Mouse (Mus musculus): ENCODE data around the gene Btnl9.
"Not testable (repeated sequence)": the region's sequence is repeated elsewhere in the genome, so short reads cannot be mapped to it uniquely, and the experiment has no call there.

Gene Btnl9

GRCm38 (mm10) chr11:49176047-49176779 is 10.7 kb downstream of the Btnl9 start:
- DNase-seq (ENCODE audit: low spot score), result not testable (repeated sequence)

GRCm38 (mm10) chr11:49175345-49175744 is 11.6 kb downstream of the Btnl9 start:
- no peak for DNase-seq (ENCODE audit: low spot score)

DNA sequence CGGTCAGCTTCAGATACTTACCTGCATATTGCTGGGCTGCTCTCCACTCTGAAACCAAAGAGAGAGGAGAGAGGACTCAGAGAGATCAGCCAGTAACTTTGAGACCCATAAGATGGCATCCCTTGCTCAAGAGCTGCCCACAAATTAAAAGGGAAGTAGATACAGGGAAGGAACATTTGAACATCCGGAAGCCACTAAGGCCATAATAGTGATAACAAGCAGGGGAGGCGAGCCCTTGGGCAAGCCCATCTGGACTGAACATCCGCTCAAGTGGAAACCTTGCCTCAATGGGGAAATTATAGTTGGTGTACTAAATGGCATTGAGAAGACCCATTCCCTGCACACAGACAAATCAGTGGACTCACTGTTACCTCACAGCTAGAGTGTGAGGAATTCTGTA is 16.4 kb downstream of the Btnl9 start:
- DNase-seq (ENCODE audit: low spot score), result no peak

GRCm38 (mm10) chr11:49168839-49169611 is 17.9 kb downstream of the Btnl9 start:
- peak; percentile 43 for DNase-seq (ENCODE audit: low spot score)

- DNase-seq (ENCODE audit: low spot score), result no peak
Measured at GRCm38 (mm10) chr11:49156821-49157814, 29.8 kb downstream of the Btnl9 start.

DNA sequence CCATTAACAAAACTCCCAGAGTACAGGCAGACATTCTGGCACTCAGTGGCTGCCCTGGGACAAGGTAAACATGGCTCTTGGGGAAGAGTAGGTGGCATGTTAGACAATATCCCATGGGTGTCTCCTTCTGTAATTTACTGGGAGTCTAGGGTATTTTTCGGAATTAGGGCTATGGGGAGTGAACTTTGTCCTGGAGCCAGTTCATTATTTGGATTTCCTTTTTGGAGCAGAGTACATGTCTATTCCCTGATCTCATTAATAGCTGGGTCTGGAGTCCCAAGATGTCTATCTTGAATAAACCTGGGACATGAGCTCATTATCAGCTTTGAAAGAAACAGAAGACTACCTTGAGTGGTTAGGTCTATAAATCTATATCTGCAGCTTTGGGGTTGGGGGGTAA is 32.9 kb downstream of the Btnl9 start, which contains the start of gene Olfr1394:
Gene Olfr1394, plus strand, starts transcription at position 301 of the 400 bp plus-strand sequence.
- no peak for DNase-seq (ENCODE audit: low spot score)

DNA sequence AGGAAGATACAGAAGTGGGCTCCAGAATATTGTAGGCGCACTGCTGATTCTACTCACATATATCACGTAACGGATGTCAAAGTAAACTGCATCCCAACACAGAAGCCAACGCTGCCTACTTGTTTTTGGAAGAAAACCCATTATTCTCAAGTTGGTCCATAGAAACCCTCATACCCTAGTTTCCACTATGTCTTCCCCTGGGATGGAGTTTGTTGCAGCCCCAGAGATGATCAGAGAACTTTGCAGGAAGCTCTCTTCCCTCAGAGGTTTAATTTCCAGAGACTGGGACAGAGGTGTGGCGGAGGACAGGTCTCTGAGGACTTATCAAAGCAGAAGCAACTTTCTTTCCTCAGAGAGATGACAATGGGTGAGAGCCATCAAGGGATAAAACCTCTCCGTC is 45.0 kb downstream of the Btnl9 start, which contains the start of gene Olfr1395:
Gene Olfr1395, plus strand, starts transcription at position 301 of the 400 bp plus-strand sequence.
- no peak for DNase-seq (ENCODE audit: low spot score)

GRCm38 (mm10) chr11:49124169-49124568 is 62.8 kb downstream of the Btnl9 start:
- DNase-seq (ENCODE audit: low spot score), result no peak

DNA sequence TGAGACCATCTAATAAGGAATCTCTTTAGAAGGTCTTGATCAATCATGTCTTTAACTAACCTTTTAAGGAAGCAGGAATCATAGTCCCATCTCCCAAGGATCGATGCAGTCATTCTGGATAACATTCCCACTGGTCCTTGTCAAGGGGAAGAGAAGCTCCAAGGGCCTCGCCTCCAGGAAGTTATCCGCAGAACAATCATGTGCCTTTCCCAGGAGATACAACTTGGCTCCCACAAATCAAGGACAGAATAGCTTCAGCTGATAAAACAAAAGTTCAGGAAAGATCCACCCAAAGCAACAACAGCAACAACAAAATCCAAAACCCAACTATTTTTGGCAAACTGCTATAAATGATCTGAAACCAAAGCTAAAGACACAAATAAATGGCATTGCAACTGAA is 67.3 kb downstream of the Btnl9 start:
- no peak for DNase-seq (ENCODE audit: low spot score)

Measured in testis, postnatal 10 days (tissue).